Mouse (Mus musculus): Measurements from ENCODE around the gene Commd8. TPM values are rescaled to one million over a fixed set of nuclear protein-coding genes. Genes with fewer than 3 reads are reported as not detected.

Commd8 gene
- polyA plus RNA-seq, 1 experiment from 2014 or later, result 115 TPM

DNA sequence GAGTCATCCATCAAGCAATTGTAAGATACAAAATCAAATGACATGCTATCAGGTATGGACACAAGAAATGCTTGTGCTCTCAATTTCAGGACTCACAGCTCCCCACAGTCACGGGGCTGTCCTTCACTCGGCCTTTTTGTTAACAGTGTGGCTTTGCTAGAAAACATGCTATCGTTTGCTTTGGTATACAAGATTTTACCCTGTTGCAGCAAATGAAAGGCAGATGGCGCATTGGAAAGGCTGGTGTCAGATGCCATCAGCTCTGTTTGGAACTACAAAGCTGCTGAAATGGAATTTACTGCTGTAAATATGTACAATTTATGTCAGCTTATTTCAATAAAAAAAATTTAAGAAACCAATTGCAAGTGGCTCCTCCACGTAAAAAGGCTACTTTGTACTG lies 19.3 kb downstream of the Commd8 start:
- TF ChIP-seq CTCF (IDR thresholded peaks at IDR 0.05; ENCODE audit: low read depth), result no peak
- Histone ChIP-seq H3K4me2 (replicated peaks; ENCODE audit: low read depth) (no peak overlapping the region), H3K4me1 (replicated peaks; ENCODE audit: control insufficient read depth, insufficient read depth, low read length) (no peaks in the 10 kb centered on the region), H3K27ac (ENCODE audit: low read depth, low read length) (no peak overlapping the region), H3K36me3 (ENCODE audit: control insufficient read depth, insufficient read depth) (no peaks in the 10 kb centered on the region), H3K4me3 (ENCODE audit: low read depth, low read length) (no peak overlapping the region), H3K9me3 (ENCODE audit: control insufficient read depth) (no peaks in the 10 kb centered on the region), H3K27me3 (replicated peaks; ENCODE audit: control insufficient read depth, insufficient read depth, low read length) (no peaks in the 10 kb centered on the region), H3K9ac (ENCODE audit: low read depth, low read length) (no peak overlapping the region)
- no peak for ATAC-seq
- 61% methylated on average over 5 of the region's 5 CpGs for WGBS

DNA sequence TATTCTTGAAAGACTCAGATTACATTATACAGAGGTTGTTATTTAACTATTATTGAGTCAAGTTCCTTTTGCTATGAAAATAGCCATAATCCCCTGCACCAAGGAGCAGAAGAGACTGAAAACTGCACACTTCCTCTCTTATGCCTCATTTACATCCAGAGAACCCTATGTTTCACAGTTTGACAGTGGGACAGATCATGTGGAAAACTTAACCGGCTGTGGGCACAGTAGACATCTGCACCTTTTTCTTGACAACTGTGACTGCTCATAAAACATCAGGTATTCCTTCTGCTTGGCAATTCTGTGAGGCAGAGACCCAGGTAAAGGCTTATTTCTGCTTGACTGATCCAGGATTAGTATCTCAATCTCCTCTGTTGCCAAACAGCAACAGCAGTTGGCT lies 28.4 kb downstream of the Commd8 start:
- Histone ChIP-seq H3K4me3 (ENCODE audit: low read depth, low read length) (no peak overlapping the region), H3K27ac (ENCODE audit: low read depth, low read length) (no peak overlapping the region), H3K27me3 (replicated peaks; ENCODE audit: control insufficient read depth, insufficient read depth, low read length) (no peaks in the 10 kb centered on the region), H3K9me3 (ENCODE audit: control insufficient read depth) (no peaks in the 10 kb centered on the region), H3K36me3 (ENCODE audit: control insufficient read depth, insufficient read depth) (no peaks in the 10 kb centered on the region), H3K4me2 (replicated peaks; ENCODE audit: low read depth) (no peak overlapping the region), H3K9ac (ENCODE audit: low read depth, low read length) (no peak overlapping the region), H3K4me1 (replicated peaks; ENCODE audit: control insufficient read depth, insufficient read depth, low read length) (no peaks in the 10 kb centered on the region)
- 93% methylated on average over 1 of the region's 1 CpGs for WGBS
- no peak for ATAC-seq
- no peak for TF ChIP-seq CTCF (IDR thresholded peaks at IDR 0.05; ENCODE audit: low read depth)

GRCm38 (mm10) chr5:72138256-72138655 lies 29.7 kb downstream of the Commd8 start:
- TF ChIP-seq CTCF (IDR thresholded peaks at IDR 0.05; ENCODE audit: low read depth), result no peak
- Histone ChIP-seq H3K4me1 (replicated peaks; ENCODE audit: control insufficient read depth, insufficient read depth, low read length) (no peaks in the 10 kb centered on the region), H3K4me3 (ENCODE audit: low read depth, low read length) (no peak overlapping the region), H3K27me3 (replicated peaks; ENCODE audit: control insufficient read depth, insufficient read depth, low read length) (no peaks in the 10 kb centered on the region), H3K27ac (ENCODE audit: low read depth, low read length) (no peak overlapping the region), H3K9ac (ENCODE audit: low read depth, low read length) (no peak overlapping the region), H3K36me3 (ENCODE audit: control insufficient read depth, insufficient read depth) (no peaks in the 10 kb centered on the region), H3K9me3 (ENCODE audit: control insufficient read depth) (no peaks in the 10 kb centered on the region), H3K4me2 (replicated peaks; ENCODE audit: low read depth) (no peak overlapping the region)
- 86% methylated on average over 7 of the region's 7 CpGs for WGBS
- no peak for ATAC-seq

DNA sequence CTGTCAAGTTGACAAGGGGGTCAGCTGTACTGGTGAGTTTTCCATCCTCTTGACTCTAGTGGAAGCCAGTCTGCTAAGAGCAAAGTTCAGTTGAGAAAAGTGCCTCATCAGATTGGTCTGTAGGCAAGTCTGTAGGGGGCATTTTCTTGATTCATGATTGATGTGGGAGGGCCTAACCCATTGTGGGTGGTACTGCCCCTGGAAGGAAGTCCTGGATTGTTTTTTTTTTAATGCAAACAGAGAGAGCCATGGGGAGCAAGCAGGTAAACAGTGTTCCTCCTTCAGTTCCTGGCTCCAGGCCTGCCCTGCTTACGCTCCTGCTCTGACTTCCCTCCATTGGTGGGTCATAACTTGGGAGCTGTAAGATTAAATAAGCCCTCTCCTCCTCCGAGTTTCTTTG lies 34.1 kb downstream of the Commd8 start:
- no peak overlapping the region for H3K4me2 ChIP-seq (replicated peaks; ENCODE audit: low read depth)
- H3K36me3 ChIP-seq (ENCODE audit: control insufficient read depth, insufficient read depth), result no peaks in the 10 kb centered on the region
- WGBS, result 49% methylated on average over 2 of the region's 2 CpGs
- no peak overlapping the region for H3K9ac ChIP-seq (ENCODE audit: low read depth, low read length)
- H3K4me3 ChIP-seq (ENCODE audit: low read depth, low read length), result no peak overlapping the region
- no peak overlapping the region for H3K27ac ChIP-seq (ENCODE audit: low read depth, low read length)
- no peak for TF ChIP-seq CTCF (IDR thresholded peaks at IDR 0.05; ENCODE audit: low read depth)
- ATAC-seq, result no peak
- H3K9me3 ChIP-seq (ENCODE audit: control insufficient read depth), result no peaks in the 10 kb centered on the region
- no peaks in the 10 kb centered on the region for H3K27me3 ChIP-seq (replicated peaks; ENCODE audit: control insufficient read depth, insufficient read depth, low read length)
- no peaks in the 10 kb centered on the region for H3K4me1 ChIP-seq (replicated peaks; ENCODE audit: control insufficient read depth, insufficient read depth, low read length)

DNA sequence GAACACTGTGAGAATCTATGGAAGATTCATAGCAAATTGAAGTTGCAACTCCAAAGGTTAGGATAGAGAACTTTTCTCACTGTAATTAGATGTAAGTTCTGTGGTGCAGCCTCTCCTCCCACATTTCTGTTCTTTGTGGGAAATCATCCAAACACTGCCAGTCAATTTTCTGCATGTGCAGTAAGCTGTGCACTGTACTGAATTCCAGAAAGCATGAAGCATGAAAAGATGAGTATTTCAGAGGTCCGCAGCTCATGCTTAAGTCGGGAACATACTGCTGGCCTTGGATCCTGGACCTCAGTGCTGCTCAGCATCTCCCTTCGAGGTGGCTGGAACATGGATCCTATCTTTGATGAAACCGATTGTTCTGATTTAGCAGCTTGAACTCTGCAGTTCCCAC lies 41.3 kb downstream of the Commd8 start:
- no peak overlapping the region for H3K9ac ChIP-seq (ENCODE audit: low read depth, low read length)
- no peak for ATAC-seq
- no peak for TF ChIP-seq CTCF (IDR thresholded peaks at IDR 0.05; ENCODE audit: low read depth)
- no peak overlapping the region for H3K4me2 ChIP-seq (replicated peaks; ENCODE audit: low read depth)
- H3K9me3 ChIP-seq (ENCODE audit: control insufficient read depth), result no peaks in the 10 kb centered on the region
- H3K27ac ChIP-seq (ENCODE audit: low read depth, low read length), result no peak overlapping the region
- 88% methylated on average over 4 of the region's 4 CpGs for WGBS
- no peaks in the 10 kb centered on the region for H3K36me3 ChIP-seq (ENCODE audit: control insufficient read depth, insufficient read depth)
- no peaks in the 10 kb centered on the region for H3K4me1 ChIP-seq (replicated peaks; ENCODE audit: control insufficient read depth, insufficient read depth, low read length)
- H3K4me3 ChIP-seq (ENCODE audit: low read depth, low read length), result no peak overlapping the region
- H3K27me3 ChIP-seq (replicated peaks; ENCODE audit: control insufficient read depth, insufficient read depth, low read length), result no peaks in the 10 kb centered on the region

- Histone ChIP-seq H3K9me3 (ENCODE audit: control insufficient read depth) (no peaks in the 10 kb centered on the region), H3K27ac (ENCODE audit: low read depth, low read length) (no peak overlapping the region), H3K4me2 (replicated peaks; ENCODE audit: low read depth) (no peak overlapping the region), H3K4me1 (replicated peaks; ENCODE audit: control insufficient read depth, insufficient read depth, low read length) (no peaks in the 10 kb centered on the region), H3K9ac (ENCODE audit: low read depth, low read length) (no peak overlapping the region), H3K4me3 (ENCODE audit: low read depth, low read length) (no peak overlapping the region), H3K36me3 (ENCODE audit: control insufficient read depth, insufficient read depth) (no peaks in the 10 kb centered on the region), H3K27me3 (replicated peaks; ENCODE audit: control insufficient read depth, insufficient read depth, low read length) (no peaks in the 10 kb centered on the region)
- WGBS, result 85% methylated on average over 6 of the region's 6 CpGs
- TF ChIP-seq CTCF (IDR thresholded peaks at IDR 0.05; ENCODE audit: low read depth), result no peak
- ATAC-seq, result no peak
Measured at GRCm38 (mm10) chr5:72122414-72123037, 45.5 kb downstream of the Commd8 start.

Data from intestine, postnatal 0 days (tissue).